Mouse (Mus musculus) cerebellum, adult 18-20 months (tissue): ENCODE results near the gene Plcl2.
A peak's percentile ranks its signal among the peaks of the same experiment; 100 is the strongest.
"Not testable (repeated sequence)": the region's sequence is repeated elsewhere in the genome, so short reads cannot be mapped to it uniquely, and the experiment has no call there.

Experiments
- DNase-seq, 2 experiments: peaks; one replicate each; pipeline ENCODE4 v3.0.0; 2021

The Plcl2 gene

GRCm38 (mm10) chr17:50500806-50501205, 8.4 kb upstream of the Plcl2 start:
- no peak for DNase-seq

GRCm38 (mm10) chr17:50503075-50503474, 6.1 kb upstream of the Plcl2 start:
- no peak for DNase-seq

GRCm38 (mm10) chr17:50504070-50504846, 4.9 kb upstream of the Plcl2 start:
- no peak for DNase-seq

- DNase-seq: no peak
Observed at GRCm38 (mm10) chr17:50505910-50506634, 3.1 kb upstream of the Plcl2 start.

DNA sequence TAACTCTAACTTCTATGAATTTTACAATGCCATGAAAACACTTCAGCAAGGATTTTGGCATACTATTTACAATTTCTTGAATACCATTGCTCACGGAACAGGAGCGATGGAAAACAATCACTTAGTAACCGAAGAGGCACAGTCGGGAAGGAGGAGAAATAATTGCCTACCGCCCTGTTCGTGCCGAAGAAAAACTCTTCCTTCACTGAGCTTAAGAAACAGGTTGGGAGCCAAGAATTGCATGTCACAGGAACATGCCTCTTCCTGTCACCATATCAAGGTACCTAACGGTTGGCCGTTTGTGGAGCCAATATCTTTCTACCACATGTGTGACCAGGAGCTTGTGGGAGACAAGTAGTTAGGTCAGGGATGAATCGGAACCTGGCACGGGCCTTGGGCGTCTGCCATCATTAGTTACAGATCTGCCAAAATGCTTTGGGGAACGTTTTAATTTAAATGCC, 2.3 kb upstream of the Plcl2 start:
- DNase-seq: peak; percentile 52 to 59

- DNase-seq: peak; percentile 30 to 48
Observed at GRCm38 (mm10) chr17:50508055-50508774, 988 bp upstream of the Plcl2 start.

- peak; percentile 76 to 84 for DNase-seq
Observed at GRCm38 (mm10) chr17:50508775-50509250, 390 bp upstream of the Plcl2 start.

- DNase-seq: no peak
Observed at GRCm38 (mm10) chr17:50510279-50510678, 1.1 kb downstream of the Plcl2 start.

DNA sequence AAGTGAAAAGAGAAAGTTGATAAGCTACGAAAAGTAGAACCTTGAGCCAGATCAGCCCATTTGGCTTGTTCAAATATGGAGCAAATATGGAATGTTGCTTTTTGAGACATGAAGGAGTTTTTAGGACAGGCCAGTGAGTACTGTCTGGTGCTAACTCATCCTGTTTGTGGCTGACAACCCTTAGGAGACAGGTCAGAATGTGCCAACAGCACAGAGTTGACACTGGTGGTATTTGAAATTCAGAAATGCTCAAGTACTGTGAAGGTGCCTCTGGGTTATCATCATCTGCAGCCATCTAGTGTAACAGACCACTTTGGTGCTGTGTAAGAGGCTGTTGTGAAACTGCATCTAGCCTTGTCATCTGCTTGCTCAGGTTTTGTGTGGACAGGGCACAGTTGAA, 1.5 kb downstream of the Plcl2 start:
- no peak for DNase-seq

GRCm38 (mm10) chr17:50512222-50512621, 3.0 kb downstream of the Plcl2 start:
- DNase-seq: no peak

GRCm38 (mm10) chr17:50512841-50513240, 3.6 kb downstream of the Plcl2 start:
- DNase-seq: no peak

DNA sequence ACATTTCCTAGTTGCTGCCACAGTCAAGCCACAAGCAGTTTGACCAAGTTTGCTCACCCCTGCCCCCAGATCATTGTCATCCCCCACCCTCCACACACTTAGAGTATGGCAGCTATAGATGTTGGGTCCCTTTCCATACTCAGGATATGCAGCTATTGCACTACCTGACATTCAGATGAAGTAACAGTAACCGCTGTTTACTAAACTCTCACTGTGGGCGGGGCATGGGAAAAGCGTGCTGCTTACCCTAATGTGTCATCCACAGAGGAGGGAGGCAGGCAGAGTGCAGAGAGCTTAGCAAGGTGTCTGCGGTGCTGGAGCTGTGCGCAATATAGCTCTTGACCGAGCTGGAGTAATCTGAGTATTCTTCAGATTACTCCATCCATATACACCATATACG, 4.2 kb downstream of the Plcl2 start:
- DNase-seq: no peak

GRCm38 (mm10) chr17:50514012-50514411, 4.8 kb downstream of the Plcl2 start:
- DNase-seq: no peak

DNA sequence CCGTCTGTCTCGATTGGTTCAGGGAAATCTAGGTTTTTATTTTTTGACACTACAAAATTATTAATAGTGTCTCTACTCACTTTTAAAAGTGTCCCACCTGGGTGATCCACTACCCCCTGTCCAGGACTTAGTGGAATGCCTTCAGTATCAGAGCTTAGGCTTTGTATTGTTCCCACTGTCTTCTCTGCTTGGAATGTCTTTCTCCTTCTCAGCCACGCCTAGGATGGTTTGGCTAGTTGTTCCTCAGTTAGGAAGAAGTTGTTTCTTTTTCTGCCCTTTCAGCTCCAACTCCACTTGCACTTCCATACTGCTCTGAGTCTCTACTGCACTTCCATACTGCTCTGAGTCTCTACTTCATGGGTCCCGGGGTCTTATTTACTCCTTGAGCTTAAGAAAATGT, 6.7 kb downstream of the Plcl2 start:
- no peak for DNase-seq

DNA sequence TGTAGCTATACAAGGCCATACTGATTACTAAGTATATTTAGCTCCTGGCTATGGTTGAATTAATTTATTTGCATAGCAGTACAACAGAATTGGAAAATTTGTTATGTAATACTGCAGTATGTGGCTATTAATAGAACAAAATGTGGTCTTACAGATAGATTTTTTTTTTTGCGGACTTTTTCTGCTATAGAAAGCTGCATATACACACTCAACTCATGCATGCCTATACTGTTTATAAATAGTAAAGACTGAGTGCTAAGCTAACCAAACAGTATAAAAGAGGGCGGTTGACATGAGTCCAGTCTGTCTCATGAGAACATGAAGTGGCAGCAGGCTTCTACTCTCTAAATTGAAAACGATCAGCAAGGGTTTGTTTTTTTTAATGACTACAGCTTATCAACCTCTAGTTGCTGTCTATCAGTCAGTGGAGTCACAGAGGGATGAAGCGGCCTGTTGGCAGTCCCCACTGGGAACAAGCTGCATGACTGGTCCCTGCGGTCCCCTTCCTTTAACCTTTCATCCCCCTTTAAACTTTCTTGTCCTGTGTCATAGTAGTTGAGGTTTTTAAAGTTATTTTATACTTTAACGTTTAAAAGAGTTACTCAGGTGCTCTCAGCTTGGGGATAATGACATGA, 8.7 kb downstream of the Plcl2 start:
- DNase-seq: no peak

GRCm38 (mm10) chr17:50519588-50519987, 10.4 kb downstream of the Plcl2 start:
- no peak for DNase-seq

DNA sequence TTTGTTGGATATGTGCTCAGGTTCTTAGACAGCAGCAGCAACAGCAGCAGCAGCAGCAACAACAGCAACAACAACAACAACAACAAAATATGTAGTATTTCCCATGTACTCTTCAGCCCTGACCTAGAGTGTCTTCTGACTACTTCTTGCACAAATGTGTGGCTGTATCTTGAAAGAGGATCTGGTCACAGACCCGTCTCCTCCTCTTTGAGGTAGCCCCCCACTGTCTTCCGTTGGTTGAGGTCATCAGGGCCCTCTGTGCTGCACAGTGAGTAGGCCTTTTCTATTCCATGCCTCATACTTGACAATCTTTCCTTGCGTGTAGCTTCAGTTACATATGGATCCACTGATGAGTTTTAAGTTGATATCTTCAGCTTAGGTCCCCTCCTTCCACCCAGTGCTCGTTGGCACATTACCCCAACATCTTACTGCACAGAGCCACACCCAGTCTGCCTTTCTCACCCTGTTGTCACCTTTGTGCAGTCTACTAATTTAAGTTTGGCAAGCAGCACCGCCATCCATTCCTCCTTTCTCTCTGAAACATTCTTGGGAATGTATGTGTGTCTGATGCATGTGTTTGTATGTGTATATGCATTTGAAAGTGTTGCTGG, 13.4 kb downstream of the Plcl2 start:
- no peak for DNase-seq

GRCm38 (mm10) chr17:50524970-50525369, 15.8 kb downstream of the Plcl2 start:
- DNase-seq: no peak

DNA sequence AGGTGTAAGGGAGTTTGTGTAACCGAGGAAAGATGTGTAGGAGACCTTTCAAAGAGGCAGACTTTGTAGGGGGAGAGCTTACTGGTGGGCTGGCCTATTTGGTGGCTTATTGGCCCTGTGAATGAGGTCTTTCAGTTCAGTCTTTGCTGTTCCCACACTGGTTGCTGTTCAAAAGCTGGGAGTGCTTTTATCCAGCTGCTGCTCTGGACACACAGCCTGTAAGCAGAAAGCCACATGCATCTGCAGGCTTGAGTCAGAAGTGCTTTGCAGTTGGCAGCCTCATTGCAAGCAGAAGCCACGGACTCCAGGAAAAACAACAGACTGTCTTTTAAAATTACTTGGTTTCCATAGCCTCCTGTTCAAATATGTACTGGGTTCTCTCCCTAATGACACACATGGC, 16.6 kb downstream of the Plcl2 start:
- no peak for DNase-seq

DNA sequence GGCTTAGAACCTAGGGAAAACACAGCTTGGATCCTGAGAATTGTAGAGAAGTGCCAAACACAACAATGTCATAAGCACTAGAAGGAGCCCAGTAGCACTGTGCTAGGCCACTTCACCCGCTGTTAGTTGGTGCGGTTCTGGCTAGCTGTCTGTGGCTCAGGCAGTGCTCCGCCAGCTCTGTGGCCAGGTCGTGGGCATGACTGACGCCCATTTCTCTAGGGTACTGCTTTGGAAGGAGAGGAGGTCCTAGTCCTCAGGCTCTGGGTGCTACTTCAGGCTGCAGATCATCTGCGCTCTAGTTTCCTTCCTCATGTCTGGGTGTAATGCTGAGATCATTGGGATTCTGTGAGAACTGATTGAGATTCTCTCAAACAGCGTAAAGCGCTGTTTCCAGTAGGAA, 20.9 kb downstream of the Plcl2 start:
- DNase-seq: no peak

DNA sequence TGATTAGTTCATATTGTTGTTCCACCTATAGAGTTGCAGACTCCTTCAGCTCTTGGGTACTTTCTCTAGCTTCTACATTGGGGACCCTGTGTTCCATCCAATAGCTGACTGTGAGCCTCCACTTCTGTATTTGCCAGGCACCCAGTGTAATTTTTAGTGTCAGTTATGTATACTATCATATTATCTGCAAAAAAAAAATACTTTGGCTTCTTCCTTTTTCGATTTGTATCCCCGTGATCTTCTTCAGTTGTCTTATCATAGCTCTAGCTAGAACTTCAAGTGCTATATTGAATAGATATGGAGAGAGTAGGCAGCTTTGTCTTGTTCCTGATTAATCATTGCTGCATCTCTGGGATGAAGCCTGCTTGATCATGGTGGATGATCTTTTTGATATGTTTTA, 25.7 kb downstream of the Plcl2 start:
- DNase-seq: not testable (repeated sequence)

DNA sequence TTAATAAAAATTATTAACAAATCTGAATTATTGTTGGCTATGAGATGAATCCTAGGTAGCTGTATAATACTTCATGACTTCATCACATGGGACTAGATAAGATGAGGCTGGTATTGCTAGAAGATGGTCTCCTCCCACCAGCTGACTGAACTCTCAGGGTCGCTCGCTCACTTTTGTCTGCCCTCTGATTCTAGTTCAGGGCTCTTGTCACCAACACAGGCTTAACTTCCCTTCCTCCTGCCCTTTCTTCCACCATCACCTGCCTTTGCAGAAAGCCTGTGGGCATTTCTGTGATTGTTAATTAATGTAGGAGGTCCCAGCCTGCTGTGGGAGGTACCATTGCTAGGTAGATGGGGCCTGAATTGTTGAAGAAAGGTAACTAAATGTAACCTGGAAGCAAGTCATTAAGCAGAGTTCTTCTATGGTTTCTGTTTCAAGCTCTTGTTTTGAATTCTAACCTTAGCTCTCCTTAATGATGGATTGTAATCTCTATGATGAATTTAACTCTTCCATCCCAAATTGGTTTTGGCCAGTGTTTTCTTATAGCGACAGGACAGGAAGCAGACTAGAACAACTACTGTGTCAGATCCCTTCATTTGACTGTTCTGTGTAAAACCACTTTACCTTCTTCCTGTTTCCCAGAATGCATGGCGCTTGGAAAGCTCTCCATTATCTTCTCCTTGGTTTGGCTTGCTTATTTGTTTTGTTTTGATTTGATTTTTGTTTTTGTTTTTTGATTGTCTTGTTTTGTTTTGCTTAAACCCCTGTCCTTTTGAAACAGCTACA, 27.4 kb downstream of the Plcl2 start:
- no peak for DNase-seq
